Mouse (Mus musculus): ENCODE results near the gene Gm49337.

The Gm49337 gene

GRCm38 (mm10) chr4:116160769-116161168 lies 12.4 kb upstream of the Gm49337 start:
- intact Hi-C loops (cut with DNase I): loop anchor here (10.0 kb wide), 1 partner anchor 284 kb away; no protein-coding TSS in a partner anchor

GRCm38 (mm10) chr4:116162142-116162541 lies 11.0 kb upstream of the Gm49337 start:
- intact Hi-C loops (cut with DNase I): loop anchor here (10.0 kb wide), 1 partner anchor 283 kb away; no protein-coding TSS in a partner anchor

- intact Hi-C loops (cut with DNase I): loop anchor here (5.0 to 10.0 kb wide), 2 partner anchors 117 to 280 kb away; no protein-coding TSS in a partner anchor
Measured at GRCm38 (mm10) chr4:116164759-116165554, 8.2 kb upstream of the Gm49337 start.

- intact Hi-C loops (cut with DNase I): loop anchor here (5.0 to 10.0 kb wide), 2 partner anchors 116 to 279 kb away; no protein-coding TSS in a partner anchor
Measured at GRCm38 (mm10) chr4:116165708-116166407, 7.3 kb upstream of the Gm49337 start.

GRCm38 (mm10) chr4:116167404-116167803 lies 5.8 kb upstream of the Gm49337 start, which contains the start of gene Tspan1:
Gene Tspan1 (minus strand): TSS chr4:116167601.
- intact Hi-C loops (cut with DNase I): loop anchor here (5.0 to 10.0 kb wide), 2 partner anchors 115 to 277 kb away; no protein-coding TSS in a partner anchor

- intact Hi-C loops (cut with DNase I): loop anchor here (5.0 to 10.0 kb wide), 2 partner anchors 114 to 276 kb away; no protein-coding TSS in a partner anchor
Measured at GRCm38 (mm10) chr4:116168617-116169352, 4.4 kb upstream of the Gm49337 start.

- intact Hi-C loops (cut with DNase I): loop anchor here (5.0 to 10.0 kb wide), 2 partner anchors 113 to 275 kb away; no protein-coding TSS in a partner anchor
Measured at GRCm38 (mm10) chr4:116169353-116169672, 3.9 kb upstream of the Gm49337 start.

GRCm38 (mm10) chr4:116173752-116174151 lies 568 bp downstream of the Gm49337 start:
- intact Hi-C loops (cut with DNase I): loop anchor here (5.0 kb wide), 1 partner anchor 49 kb away; the partner anchor contains the start of gene Pik3r3

- intact Hi-C loops (cut with DNase I): loop anchor here (5.0 kb wide), 1 partner anchor 48 kb away; the partner anchor contains the start of gene Pik3r3
Measured at GRCm38 (mm10) chr4:116174466-116175116, 1.4 kb downstream of the Gm49337 start.

GRCm38 (mm10) chr4:116175136-116175535 lies 2.0 kb downstream of the Gm49337 start:
- intact Hi-C loops (cut with DNase I): no loop called here

- intact Hi-C loops (cut with DNase I): no loop called here
Measured at GRCm38 (mm10) chr4:116175711-116176542, 2.7 kb downstream of the Gm49337 start.

- intact Hi-C loops (cut with DNase I): no loop called here
Measured at GRCm38 (mm10) chr4:116176543-116176988, 3.4 kb downstream of the Gm49337 start.

GRCm38 (mm10) chr4:116177140-116177539 lies 4.0 kb downstream of the Gm49337 start:
- intact Hi-C loops (cut with DNase I): no loop called here

- intact Hi-C loops (cut with DNase I): no loop called here
Measured at GRCm38 (mm10) chr4:116182079-116182478, 8.9 kb downstream of the Gm49337 start.

GRCm38 (mm10) chr4:116182745-116183144 lies 9.6 kb downstream of the Gm49337 start:
- intact Hi-C loops (cut with DNase I): no loop called here

- intact Hi-C loops (cut with DNase I): no loop called here
Measured at GRCm38 (mm10) chr4:116185083-116185482, 11.9 kb downstream of the Gm49337 start.

GRCm38 (mm10) chr4:116192286-116192835 lies 19.2 kb downstream of the Gm49337 start:
- intact Hi-C loops (cut with DNase I): no loop called here

GRCm38 (mm10) chr4:116193583-116194383 lies 20.6 kb downstream of the Gm49337 start:
- intact Hi-C loops (cut with DNase I): no loop called here

All from adrenal gland (tissue).